Mouse (Mus musculus): ENCODE measurements around the gene Ly6g5c. TPM values are rescaled to one million over a fixed set of nuclear protein-coding genes. Genes with fewer than 3 reads are reported as not detected.

The Ly6g5c gene
- not detected in 2 replicates for total RNA-seq (2014; rRNA removed)
- polyA plus RNA-seq (2015; fragmentation: Nextera tagmentation; extraction: Ambion mirVana), result not detected in 2 replicates

- H3K4me1 ChIP-seq (ENCODE audit: insufficient read depth, low read length), result no peaks in the 10 kb centered on the region
- TF ChIP-seq CTCF (IDR thresholded peaks at IDR 0.05), result no peak
- no peak within 1 kb of the TSS for H3K27ac ChIP-seq (ENCODE audit: low read depth, low read length)
- H3K9ac ChIP-seq (replicated peaks; ENCODE audit: low read length, poor library complexity, severe bottlenecking), result no peak within 1 kb of the TSS
- no peaks in the 10 kb centered on the region for H3K27me3 ChIP-seq (ENCODE audit: insufficient read depth, low read length)
- H3K9me3 ChIP-seq (ENCODE audit: low read length), result no peaks in the 10 kb centered on the region
- ATAC-seq (ENCODE audit: low FRiP score) (no peak), DNase-seq (ENCODE audit: low spot score) (no peak)
- H3K4me3 ChIP-seq (ENCODE audit: low read depth, low read length), result no peak within 1 kb of the TSS
- 85% methylated on average over 6 of the region's 6 CpGs for WGBS
- H3K36me3 ChIP-seq (ENCODE audit: insufficient read depth, low read length), result peaks cover 8% of the 10 kb centered on the region
- H3K4me2 ChIP-seq (ENCODE audit: low read depth, low read length, poor library complexity, severe bottlenecking), result no peak within 1 kb of the TSS
Measured at GRCm38 (mm10) chr17:35108097-35108496, at the start of gene Ly6g5c. Gene Ly6g5c, plus strand, starts transcription at chr17:35108279.

- WGBS, result 68% methylated on average over 9 of the region's 9 CpGs
Measured at GRCm38 (mm10) chr17:35058316-35058715, 49.8 kb upstream of the Ly6g5c start.

GRCm38 (mm10) chr17:35058911-35059892 is 48.9 kb upstream of the Ly6g5c start, which contains the start of gene Ddah2:
Gene Ddah2, plus strand, starts transcription at chr17:35059035.
- peak within 1 kb of the TSS; percentile 72 for H3K4me3 ChIP-seq (ENCODE audit: low read depth, low read length)
- WGBS, result under 1% methylated on average over 57 of the region's 57 CpGs
- H3K4me2 ChIP-seq (ENCODE audit: low read depth, low read length, poor library complexity, severe bottlenecking), result peak within 1 kb of the TSS; percentile 79
- H3K9me3 ChIP-seq (ENCODE audit: low read length), result no peaks in the 10 kb centered on the region
- peak within 1 kb of the TSS; percentile 82 for H3K27ac ChIP-seq (ENCODE audit: low read depth, low read length)
- H3K36me3 ChIP-seq (ENCODE audit: insufficient read depth, low read length), result peaks cover 6% of the 10 kb centered on the region; the same call in 1 of the 2 replicates
- ATAC-seq (ENCODE audit: low FRiP score) (peak; percentile 89), DNase-seq (ENCODE audit: low spot score) (peak; percentile 96)
- H3K27me3 ChIP-seq (ENCODE audit: insufficient read depth, low read length), result peaks cover 8% of the 10 kb centered on the region; the same call in 1 of the 2 replicates
- TF ChIP-seq CTCF (IDR thresholded peaks at IDR 0.05), result peak; percentile 81
- H3K9ac ChIP-seq (replicated peaks; ENCODE audit: low read length, poor library complexity, severe bottlenecking), result peak within 1 kb of the TSS; percentile 76
- H3K4me1 ChIP-seq (ENCODE audit: insufficient read depth, low read length), result peaks cover 4% of the 10 kb centered on the region; the same call in 1 of the 2 replicates

More at GRCm38 (mm10) chr17:35058316-35058715, 49.8 kb upstream of the Ly6g5c start:
- DNase-seq (ENCODE audit: low spot score) (no peak), ATAC-seq (ENCODE audit: low FRiP score) (no peak)
- H3K9me3 ChIP-seq (ENCODE audit: low read length), result no peaks in the 10 kb centered on the region
- peak overlapping the region; percentile 79 for H3K4me2 ChIP-seq (ENCODE audit: low read depth, low read length, poor library complexity, severe bottlenecking)
- H3K27ac ChIP-seq (ENCODE audit: low read depth, low read length), result peak overlapping the region; percentile 26; the same call in 1 of the 2 replicates
- 0 out of 2 replicates have a peak, but pooled peaks cover under 1% of the 10 kb centered on the region for H3K27me3 ChIP-seq (ENCODE audit: insufficient read depth, low read length)
- no peak for TF ChIP-seq CTCF (IDR thresholded peaks at IDR 0.05)
- peak overlapping the region; percentile 72 for H3K4me3 ChIP-seq (ENCODE audit: low read depth, low read length)
- H3K36me3 ChIP-seq (ENCODE audit: insufficient read depth, low read length), result peaks cover 6% of the 10 kb centered on the region; the same call in 1 of the 2 replicates
- H3K4me1 ChIP-seq (ENCODE audit: insufficient read depth, low read length), result peaks cover 4% of the 10 kb centered on the region; the same call in 1 of the 2 replicates
- H3K9ac ChIP-seq (replicated peaks; ENCODE audit: low read length, poor library complexity, severe bottlenecking), result peak overlapping the region; percentile 76; the same call in 1 of the 2 replicates

GRCm38 (mm10) chr17:35060071-35060470 is 48.0 kb upstream of the Ly6g5c start:
- TF ChIP-seq CTCF (IDR thresholded peaks at IDR 0.05), result no peak
- ATAC-seq (ENCODE audit: low FRiP score), result no peak
- H3K9ac ChIP-seq (replicated peaks; ENCODE audit: low read length, poor library complexity, severe bottlenecking), result peak overlapping the region; percentile 76
- peak overlapping the region; percentile 72 for H3K4me3 ChIP-seq (ENCODE audit: low read depth, low read length)
- peaks cover 4% of the 10 kb centered on the region for H3K4me1 ChIP-seq (ENCODE audit: insufficient read depth, low read length)
- H3K36me3 ChIP-seq (ENCODE audit: insufficient read depth, low read length), result peaks cover 6% of the 10 kb centered on the region; the same call in 1 of the 2 replicates
- peaks cover 13% of the 10 kb centered on the region; the same call in 1 of the 2 replicates for H3K27me3 ChIP-seq (ENCODE audit: insufficient read depth, low read length)
- peak overlapping the region; percentile 79 for H3K4me2 ChIP-seq (ENCODE audit: low read depth, low read length, poor library complexity, severe bottlenecking)
- no peak for DNase-seq (ENCODE audit: low spot score)
- no peaks in the 10 kb centered on the region for H3K9me3 ChIP-seq (ENCODE audit: low read length)
- peak overlapping the region; percentile 3; the same call in 1 of the 2 replicates for H3K27ac ChIP-seq (ENCODE audit: low read depth, low read length)
- 16% methylated on average over 14 of the region's 14 CpGs for WGBS

- Histone ChIP-seq H3K4me3 (ENCODE audit: low read depth, low read length) (0 out of 2 replicates have a peak overlapping the region, but pooled peaks have one; percentile 72), H3K27me3 (ENCODE audit: insufficient read depth, low read length) (peaks cover 20% of the 10 kb centered on the region; the same call in 1 of the 2 replicates), H3K4me1 (ENCODE audit: insufficient read depth, low read length) (peaks cover 4% of the 10 kb centered on the region), H3K27ac (ENCODE audit: low read depth, low read length) (no peak overlapping the region), H3K4me2 (ENCODE audit: low read depth, low read length, poor library complexity, severe bottlenecking) (peak overlapping the region; percentile 79), H3K9me3 (ENCODE audit: low read length) (no peaks in the 10 kb centered on the region), H3K36me3 (ENCODE audit: insufficient read depth, low read length) (peaks cover 6% of the 10 kb centered on the region; the same call in 1 of the 2 replicates), H3K9ac (replicated peaks; ENCODE audit: low read length, poor library complexity, severe bottlenecking) (no peak overlapping the region)
- no peak for TF ChIP-seq CTCF (IDR thresholded peaks at IDR 0.05)
- WGBS, result 67% methylated on average over 22 of the region's 22 CpGs
- no peak for ATAC-seq (ENCODE audit: low FRiP score)
- DNase-seq (ENCODE audit: low spot score), result no peak
Measured at GRCm38 (mm10) chr17:35060737-35061297, 47.3 kb upstream of the Ly6g5c start.

All from midbrain, postnatal 0 days (tissue).